Mouse (Mus musculus): ENCODE data around the gene Csf3r.

GRCm38 (mm10) chr4:126077833-126078232, 53.5 kb downstream of the Csf3r start:
- no peak for TF ChIP-seq CTCF (IDR thresholded peaks at IDR 0.05; ENCODE audit: insufficient read depth, low read depth, low read length)
- TF ChIP-seq POLR2A (IDR thresholded peaks at IDR 0.05; ENCODE audit: insufficient read depth, low read depth, low read length), result no peak
